Mouse (Mus musculus): Measurements from ENCODE around the gene Abcb6.

Abcb6 gene

DNA sequence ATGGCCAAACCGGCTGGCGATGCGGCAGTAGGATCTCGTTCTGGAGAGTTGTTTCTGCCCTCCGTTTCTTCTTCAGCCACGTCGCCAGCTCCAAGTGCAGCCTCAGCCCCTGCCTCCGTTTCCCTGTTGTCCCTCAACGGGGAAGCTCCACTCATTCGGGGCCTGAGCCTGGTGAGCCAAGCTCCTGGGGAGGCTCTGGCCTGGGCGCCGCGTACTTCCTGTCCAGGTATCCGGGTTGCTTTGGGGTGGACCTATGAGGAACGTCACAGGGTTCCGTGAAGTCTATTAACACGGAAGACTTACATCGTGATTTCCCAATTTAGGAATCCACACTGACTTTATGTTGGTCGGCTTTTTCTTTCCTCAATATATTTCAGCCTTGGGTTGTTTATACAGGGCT is 12.3 kb upstream of the Abcb6 start:
- DNase-seq, result no peak

DNA sequence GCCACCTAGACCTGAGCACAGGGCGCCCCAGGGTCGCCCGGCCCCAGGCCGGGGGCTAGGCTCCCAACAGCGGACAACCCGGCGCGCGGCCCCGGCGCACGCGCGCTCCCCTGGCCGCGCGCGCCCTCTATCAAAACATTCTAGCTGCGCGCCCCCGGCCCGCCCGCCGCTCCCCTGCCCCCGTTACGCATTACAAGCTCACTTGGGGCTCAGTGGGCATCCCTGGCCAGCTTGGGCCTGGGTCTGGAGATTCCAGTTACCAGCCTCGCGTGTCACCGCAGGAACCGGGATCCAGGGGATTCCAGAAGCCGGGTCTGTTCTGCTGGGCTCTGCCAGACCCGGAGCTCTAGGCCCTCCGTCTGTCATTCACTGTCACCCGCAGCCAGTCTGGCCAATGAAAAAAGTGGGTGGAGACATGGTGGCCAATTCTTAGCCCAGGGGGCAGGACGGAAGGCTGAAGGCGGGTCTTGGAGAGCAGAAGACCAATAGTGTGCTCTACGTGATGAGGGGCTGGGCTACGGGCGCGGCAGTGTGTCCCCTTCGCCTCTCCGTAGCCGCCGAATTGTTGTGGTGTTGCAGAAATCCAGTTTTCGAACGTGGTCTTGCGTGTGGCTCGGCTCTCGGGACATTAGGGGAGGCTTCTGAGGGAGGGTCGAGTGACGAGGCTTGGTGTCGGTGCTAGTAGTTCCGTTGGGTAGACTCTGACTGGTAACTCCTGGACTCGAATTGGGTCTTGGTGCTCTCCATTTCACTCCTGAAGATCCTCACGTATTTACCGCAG is 11.6 kb upstream of the Abcb6 start, which contains the start of the genes Ankzf1 and Atg9a:
Gene Ankzf1, plus strand, starts transcription at position 530 of the 781 bp plus-strand sequence.
Gene Atg9a, minus strand, starts transcription at position 575 of the 781 bp plus-strand sequence.
- peak; percentile 98 for DNase-seq

DNA sequence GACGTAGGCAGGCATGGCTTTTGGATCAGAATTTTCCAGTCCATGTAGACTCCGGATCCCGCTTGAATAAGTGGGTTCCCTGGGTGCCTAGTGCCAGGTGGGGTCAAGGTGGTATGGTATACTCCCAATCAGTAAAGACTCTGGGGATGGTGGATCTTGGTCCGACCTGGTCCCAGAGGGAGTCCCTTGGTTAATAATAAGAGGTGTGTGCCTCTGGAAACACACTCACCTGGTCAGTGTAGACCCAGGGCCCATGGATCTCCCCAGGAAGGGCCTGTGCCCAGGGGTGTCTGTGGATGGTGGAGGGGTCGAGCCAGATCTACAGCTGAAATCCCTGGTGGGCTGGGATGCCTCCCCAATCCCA is 11.0 kb upstream of the Abcb6 start:
- no peak for DNase-seq

DNA sequence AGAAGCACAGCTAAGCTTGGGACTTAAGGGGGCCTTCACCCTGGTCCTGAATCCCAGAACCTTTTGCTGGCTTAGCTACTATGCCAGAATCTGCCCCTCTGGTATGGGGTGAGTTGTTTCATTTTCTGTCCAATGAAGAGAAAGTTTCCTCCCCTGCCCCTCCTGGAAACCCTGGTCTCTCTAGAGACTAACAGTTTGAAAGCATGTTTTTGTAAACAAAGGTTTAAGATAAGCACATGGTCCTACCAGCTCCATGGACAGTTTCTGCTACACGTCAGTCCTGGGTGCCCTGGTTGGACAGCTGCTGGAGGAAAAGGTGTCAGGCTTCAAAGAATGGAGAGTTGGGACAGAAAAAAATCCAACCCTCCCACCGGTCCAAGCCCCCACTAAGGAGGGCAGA is 10.4 kb upstream of the Abcb6 start:
- no peak for DNase-seq

DNA sequence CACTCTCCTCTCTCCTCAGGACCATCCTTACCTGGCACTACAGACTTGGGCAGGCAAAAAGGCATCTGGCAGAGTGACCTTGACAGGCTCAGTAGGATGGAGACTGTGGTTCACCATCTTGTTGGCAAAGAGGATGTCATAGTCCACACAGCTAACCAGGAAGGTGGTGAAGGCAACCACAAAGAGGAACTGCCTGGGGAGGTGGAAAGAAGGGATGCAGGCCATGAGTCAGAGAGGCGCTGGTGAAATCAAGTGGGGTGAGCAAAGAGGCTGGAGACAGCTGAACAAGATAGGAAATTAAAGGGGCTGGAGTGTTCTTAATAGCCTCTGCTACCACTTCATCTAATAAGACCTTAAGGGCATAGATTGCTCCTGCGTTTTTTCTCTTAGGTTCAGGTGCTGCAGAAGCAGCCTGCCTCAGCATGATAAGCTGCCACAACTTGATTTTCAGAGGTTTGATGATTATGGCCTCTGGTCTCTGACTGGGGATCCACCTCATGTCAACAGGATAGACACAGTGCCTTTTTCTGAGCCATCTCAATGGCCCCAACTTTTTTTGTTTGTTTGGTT is 7.8 kb upstream of the Abcb6 start:
- no peak for DNase-seq

DNA sequence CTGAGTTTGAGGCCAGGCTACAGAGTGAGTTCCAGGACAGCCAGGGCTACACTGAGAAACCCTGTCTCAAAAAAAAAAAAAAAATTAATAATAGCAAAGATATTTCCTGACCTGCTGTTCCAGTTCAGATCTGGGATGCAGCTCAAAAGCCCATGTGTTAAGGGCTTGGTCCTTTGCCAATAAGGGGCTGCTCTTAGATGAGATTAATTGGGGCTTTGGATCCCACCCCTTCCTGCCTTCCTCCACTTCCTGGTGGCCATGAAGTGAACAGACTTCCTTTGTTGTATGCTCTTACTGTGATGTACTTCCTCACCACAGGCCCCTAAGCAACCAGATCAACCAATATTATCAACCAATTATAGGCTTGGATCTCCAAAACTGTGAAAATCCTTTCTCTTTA is 6.9 kb upstream of the Abcb6 start:
- DNase-seq, result no peak

DNA sequence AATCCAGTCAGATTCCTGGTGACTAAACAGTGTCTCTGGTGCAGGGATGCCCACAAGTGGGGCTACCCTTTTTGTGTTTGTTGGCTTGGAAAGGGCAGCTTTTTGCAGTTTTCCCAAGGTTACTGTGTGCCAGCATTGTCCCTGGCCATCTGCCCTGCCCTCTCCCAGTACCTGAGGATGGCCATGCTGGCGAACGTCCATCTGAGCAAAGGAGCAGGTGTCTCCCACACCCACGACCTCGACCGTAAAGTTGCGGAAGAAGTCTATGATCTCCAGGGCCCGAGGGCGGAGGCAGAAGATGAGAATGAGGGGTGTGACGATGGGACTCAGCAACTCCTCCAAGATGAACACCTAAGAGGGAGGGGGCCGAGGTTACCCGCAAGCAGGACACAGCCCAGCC is 5.3 kb upstream of the Abcb6 start:
- no peak for DNase-seq

DNA sequence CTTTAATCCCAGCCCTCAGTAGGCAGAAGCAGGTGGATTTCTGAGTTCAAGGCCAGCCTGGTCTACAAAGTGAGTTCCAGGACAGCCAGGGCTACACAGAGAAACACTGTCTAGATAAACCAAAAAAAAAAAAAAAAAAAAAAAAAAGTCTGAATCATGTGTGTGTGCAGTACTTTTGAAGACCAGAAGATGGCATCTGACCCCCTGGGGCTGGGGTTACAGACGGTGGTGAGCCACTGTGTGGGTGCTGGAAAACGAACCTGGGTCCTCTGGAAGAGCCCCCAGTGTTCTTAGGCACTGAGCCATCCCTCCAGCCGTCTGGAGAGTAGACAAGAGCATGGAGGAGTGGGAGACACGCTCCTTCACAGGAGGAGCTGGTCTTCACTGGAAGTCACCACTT is 2.0 kb upstream of the Abcb6 start:
- no peak for DNase-seq

DNA sequence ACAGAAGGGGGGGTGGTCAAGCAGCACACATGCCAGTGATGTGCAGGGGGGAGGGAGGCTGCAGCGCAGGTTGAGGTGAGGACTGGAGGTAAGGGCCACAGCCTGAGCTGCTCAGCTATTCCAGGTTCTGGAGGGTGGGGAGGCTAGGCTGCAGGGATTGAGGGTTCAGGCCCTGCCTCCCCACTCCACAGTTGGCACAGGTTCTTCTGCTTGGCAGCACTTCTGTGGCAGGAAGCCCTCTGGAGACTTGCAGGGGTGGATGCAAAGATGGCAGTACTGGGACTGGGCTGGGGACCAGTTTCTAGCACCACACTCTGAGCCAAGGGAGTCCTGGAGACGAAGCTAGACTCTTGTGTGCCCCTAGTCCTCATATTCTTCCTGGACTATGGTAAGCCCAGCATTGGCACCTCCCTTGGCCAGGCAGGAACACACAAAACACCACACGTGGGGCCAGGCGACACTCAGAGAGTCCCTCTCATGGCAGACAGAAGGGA is 1.2 kb upstream of the Abcb6 start:
- no peak for DNase-seq

DNA sequence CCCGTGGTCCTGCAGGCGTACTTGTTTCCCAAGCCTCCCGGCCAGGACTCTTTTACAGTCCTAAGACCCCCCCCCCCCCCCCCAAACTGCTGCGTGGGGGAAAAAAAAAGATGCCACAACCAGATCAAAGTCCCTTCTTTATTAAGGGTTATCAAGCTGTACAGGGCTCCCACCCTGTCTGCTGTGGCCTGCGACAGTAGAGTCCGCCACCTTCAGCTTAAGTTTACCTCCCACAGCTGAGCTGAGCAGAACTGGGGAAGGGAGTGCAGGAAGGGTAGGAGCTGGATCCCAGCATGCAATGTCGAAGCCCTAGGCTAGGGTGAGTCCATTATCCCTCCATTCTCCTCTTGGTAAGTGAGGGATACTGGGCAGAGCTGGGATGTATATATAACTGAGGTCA is 549 bp upstream of the Abcb6 start:
- DNase-seq, result no peak

DNA sequence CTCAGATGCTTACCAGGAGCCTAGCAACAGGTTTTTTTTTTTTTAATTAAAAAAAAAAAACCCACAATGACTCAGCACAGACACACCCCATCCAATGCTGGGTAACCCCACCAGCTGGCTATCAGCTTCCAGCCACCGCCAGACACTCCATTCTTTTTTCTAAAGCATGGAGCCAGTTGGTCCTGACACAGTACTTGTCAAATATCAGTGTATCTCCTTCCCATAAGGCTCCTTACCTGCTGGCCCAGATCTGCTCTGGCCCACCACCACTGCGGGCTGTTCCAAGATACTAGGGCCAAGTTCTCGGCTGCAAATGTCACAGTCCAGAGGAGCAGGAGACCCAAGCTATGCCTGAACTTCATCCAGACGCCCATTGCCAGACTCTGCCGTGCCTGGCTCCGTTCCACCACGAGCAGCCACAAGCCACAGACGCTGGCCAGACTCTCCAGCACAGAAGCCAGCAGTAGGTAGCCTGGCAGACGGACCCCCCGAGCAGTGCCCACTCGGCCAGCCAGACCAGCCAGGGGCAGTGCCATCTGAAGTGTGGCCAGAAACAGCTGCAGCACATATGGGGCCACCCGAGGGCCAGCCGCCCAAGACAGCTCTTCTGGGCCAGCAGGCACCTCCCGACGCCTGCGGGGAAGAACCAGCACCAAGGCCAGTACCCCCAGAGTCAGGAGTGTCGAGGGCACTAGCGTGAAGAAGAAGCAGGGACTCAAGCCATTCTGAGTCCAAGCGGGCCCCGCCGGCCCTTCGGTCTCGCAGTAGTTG is 673 bp downstream of the Abcb6 start:
- peak; percentile 25 for DNase-seq

DNA sequence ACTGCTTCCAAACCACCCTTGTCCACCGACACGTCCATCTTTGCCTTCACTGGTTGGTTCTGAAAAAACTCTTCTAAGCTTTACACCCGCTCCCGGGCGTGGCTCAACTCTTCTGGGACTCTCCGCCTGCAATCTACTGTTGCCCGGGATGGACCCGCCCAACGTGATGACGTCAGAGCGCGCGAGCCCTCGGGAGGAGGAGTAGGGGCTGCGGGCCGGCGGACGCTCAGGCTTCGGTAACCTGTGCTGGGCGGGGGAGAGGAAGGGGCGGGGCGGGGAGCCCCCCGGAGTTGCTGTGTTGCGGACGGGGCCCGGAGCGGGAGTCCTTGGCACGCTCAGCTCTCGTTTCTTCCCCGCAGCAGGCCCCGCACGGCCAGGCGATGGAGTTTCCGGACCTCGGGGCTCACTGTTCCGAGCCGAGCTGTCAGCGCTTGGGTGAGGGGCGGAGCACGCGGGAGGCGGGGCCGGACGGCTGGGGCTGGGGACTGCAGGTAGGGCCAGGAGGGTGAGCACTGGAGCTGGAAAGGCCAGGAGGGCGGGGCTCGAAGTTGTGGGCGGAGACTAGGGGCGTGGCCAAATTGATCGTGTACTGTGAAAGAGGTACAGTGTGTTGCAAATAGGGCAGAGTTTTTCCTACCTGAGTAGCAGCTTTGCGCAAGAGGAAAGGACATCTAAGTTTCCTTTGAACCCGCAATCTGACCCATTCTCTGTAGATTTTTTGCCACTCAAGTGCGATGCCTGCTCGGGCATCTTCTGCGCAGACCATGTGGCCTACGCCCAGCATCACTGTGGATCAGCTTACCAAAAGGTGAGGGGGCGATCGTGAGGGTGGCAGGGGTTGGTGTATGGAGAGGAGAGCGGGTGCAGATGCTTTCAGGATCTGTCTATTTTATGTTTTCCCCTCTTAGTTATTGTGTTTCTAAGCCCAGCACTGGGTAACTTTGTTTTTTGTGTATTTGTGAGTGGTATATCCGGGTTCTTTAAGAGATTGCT is 11.4 kb downstream of the Abcb6 start, which contains the start of gene Zfand2b:
Gene Zfand2b, plus strand, starts transcription at position 175 of the 993 bp plus-strand sequence.
- peak; percentile 97 for DNase-seq

DNA sequence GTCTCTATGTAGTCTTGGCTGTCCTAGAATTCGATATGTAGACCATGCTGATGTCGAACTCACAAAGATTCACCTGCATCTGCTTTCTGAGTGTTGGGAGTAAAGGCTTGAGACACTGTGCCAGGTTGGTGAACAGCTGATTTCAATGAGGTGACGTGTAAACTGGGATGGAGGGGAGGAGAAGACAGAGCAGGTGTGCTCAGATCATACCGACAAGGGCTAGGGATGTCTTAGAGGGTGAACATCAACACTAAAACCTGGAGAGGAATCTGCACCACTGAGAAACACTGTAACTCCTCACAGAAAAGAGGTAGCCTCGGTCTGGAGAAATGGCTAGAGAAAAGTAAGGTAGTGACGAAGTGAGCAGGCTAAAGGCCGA is 12.1 kb downstream of the Abcb6 start:
- DNase-seq, result no peak

DNA sequence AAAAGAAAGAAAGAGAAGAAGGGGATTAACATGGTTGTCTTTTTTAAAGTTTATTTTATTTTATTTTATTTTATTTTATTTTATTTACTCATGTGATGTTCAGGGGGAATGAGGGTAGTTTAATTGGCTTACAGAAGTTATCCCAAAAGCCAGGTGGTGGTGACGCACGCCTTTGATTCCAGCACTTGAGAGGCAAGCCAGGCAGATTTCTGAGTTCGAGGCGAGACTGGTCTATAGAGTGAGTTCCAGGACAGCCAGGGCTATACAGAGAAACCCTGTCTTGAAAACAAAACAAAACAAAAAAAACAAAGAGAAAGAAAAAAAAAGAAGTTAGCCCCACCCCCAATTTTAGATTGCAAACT is 20.0 kb downstream of the Abcb6 start:
- no peak for DNase-seq

DNA sequence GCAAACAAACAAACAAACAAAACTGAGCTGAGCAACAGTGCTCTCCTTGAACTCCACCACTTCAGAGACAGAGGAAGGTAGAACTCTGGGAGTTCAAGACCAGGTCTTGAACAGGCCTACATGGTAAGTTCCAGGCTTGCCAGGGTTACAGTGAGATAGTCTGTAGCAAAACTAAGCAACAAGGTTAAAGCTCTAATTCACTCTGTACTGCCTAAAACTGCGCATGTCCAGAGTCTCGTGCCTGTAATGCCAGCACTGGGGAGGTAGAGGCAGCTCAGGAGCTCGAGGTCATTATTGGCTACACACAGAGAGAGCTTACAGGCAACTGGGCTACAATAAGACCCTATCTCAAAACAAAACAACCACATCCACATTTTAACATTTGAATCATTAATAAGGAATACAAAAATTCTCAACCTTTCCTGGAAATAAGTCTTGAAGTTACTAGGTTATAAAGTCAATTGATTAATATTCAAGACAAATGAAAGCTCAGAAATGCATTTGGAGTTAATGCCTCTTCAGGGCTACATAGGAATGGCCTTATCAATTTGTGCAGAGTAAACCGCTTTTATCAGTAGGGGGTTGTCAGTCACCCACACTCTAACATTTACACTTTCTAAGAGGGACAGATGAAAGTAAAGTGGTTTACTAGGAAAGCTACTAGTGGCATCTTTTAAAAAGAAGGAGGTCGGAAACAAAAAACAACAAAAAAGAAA is 20.5 kb downstream of the Abcb6 start:
- DNase-seq, result no peak

DNA sequence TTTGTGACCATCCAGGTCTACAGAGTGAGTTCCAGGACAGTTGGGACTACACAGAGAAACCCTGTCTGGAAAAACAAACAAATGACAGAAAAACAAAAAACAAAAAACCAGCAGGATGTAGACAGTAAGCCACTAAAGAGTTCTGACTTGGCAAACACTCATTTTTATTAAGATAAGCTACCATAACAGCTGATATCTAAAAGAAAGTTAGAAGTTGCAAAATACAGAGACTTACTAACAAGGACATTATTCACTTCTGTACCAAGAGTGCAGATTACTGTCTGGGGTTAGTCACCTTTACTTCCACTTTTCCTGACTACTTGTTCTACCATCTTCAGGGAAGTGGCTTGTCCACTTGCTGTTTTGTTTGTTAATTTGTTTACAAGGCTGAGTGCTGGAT is 21.2 kb downstream of the Abcb6 start:
- DNase-seq, result no peak

DNA sequence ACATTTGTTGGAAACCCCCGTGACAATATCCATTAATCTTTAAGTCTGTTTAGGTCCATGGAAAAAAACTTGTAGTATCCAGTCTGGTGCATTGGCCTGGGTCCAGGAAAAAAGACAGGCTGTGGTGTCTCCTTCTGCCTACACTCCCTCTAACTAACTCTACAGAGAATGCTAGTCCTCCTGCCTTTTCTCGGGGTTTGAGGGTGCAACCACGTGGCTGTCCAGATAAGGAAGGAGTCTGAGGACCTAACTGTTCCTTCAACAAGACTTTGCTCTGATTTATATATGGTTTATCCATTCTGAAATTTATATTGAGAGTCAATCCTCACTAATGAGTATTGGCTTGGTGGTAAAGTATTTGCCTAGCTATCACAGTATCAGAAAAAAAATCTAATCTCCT is 24.4 kb downstream of the Abcb6 start:
- no peak for DNase-seq

DNA sequence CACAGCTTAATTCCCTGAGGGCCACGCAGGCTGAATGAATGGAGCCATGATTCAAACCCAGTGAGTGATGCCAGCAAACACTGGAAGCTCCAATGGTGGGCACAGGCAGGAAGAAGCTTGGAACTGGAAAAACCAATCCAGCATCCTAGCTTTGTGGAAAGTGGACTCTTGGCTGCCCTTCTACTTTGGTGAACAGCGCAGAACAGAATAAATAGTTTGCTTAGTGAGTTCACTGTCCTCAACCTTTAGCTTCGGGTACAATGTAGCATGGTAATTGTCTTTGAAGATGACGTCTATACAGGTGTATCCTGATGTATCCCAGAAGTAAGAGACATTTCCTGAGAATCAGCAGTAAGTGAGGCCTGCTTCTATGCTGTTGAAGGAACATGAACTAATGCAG is 31.5 kb downstream of the Abcb6 start:
- no peak for DNase-seq

DNA sequence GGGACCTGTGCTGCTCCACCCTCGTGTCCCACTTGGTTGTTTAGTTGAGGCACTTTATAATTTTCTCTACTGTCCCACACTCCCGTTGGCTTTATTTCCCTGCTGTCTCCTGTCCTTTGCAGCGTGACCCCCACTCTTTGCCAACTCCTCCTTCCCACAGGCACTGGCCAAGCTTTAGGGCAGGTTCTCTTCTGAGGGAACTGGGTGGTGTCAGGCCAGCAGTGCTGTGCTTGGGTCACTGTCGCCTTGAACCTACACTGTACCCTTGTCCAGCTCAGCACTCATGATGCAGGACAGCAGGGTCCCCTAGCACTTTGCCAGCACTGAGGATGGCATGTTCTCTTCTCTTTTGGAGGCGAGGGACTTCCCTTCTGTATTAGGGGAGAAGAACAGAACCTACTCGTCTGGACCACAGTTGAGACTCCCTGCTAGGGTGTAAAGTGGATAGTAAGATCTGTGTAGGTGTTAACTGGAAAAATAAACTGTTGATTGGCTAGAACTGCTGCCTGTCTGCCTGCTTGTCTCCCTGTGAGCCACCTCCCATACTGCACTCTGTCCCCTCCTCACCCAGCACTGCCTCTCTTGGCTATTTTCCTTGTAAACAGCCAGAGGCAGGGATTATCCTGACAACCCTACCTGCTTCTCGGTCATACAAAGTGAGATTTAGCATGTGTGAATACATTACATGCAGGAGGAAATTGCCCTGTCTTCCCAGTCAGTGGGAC is 32.6 kb downstream of the Abcb6 start:
- no peak for DNase-seq

DNA sequence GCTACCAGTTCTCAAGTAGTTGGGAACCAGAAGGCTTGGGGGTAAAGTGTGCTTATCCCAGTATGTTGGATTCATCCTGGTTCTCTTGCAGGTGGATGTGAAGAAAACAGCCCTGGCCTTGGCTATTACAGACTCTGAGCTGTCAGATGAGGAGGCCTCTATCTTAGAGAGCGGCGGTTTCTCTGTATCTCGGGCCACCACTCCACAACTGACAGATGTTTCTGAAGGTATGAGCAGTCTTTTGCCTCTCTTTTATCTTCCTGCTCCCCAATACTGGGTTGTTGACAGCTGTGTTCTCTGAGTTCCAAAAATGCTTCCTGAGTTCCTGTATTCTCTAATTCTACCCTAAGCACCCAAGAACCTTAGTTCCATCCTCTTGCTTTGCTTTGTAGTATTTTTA is 34.6 kb downstream of the Abcb6 start:
- no peak for DNase-seq

Measured in right cerebral cortex, adult 18-20 months (tissue).